Mouse (Mus musculus): ENCODE measurements at regions not wholly inside any gene's neighbourhood (a gene's known extent, or its start where the extent isn't known, plus 50 kb on each side); places are given as distances from the start of the nearest gene placed in this dataset.

DNA sequence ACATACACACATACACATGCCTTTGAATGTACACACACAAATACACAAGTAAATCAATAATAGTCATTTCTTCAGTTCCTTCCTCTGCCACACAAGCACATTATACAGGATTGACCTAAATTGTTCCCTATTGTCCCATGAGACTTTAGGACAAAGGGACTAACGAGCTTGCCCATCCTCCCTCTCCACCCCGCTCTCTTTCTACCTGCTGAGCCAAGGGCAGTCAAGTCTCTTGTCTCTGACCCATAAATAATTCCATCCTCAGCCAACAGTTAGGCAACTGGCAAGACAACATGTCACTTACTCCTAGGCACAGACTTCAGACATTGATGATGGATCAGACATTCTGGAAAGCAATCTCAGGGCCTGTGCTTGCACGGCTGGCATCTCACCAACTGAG lies 56.3 kb upstream of the Kcnk2 start:
- DNase-seq: no peak

Data from lung, postnatal 36 days (tissue).